Mouse (Mus musculus): ENCODE measurements around the gene Nell2. TPM values are rescaled to one million over a fixed set of nuclear protein-coding genes. Genes with fewer than 3 reads are reported as not detected.

The Nell2 gene
- polyA plus RNA-seq, 1 experiment = 0.35 TPM

DNA sequence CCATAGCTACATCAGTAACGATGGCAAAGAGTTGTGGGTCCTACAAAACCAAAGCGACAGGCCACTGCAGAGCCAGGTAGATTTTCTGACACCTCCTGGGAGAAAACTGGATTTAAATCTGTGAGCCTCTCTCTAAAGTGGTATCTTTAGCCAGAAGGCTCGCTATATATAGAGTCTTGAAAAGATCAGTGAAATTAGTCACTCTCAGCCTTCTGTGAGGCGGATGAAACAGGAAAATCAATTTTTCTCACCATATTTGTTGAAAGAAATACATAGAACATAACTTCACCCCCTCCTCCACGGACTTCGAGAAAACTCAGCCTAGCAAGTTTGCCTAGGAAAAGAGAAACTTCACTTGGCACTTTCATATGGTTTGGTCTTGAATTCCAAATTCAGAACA is 54.4 kb downstream of the Nell2 start:
- DNase-seq (ENCODE audit: low read depth) = no peak

DNA sequence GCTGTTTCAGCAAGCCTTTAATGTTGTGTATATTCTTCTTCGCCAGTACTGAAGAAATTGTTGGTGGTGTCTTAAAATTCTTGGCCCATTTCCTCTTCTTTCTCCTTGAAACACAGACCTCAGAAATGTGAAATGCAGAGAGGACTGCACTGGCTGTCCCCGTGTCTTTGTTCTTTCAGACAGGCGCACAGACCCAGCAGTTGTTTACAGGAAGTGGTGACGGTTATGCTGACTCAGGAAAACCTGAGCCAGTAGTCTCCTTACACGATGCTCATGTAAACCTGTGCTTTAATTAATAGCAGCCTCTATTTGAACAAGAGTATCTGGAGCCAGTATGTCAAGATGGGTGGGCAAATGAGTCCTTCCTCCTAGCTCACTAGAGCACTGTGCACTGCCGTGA is 61.2 kb downstream of the Nell2 start:
- DNase-seq (ENCODE audit: low read depth) = no peak

DNA sequence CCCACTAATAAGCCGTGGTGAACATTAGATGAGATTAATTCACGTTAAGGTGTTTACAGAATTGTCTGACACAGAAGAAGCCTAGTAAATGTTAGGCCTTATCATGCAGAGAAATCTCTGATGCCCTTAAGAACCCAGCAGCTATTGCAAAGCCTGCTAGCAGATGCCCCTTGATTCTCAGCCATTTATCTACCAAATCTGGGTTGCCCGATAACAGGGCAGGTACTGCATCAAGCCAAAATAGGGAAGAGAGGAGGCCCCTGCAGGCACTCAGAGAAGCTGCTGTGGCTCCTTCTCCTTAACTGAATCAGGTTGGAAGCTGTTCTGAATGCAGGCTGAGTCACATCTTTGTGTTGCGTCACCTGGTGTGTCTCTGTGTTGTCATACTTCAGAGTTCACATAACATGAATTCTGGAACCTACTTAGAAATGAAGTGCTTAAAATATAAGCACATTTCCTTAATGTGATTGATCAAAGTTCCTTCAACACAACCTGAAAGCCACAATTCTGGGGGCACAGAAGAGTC is 68.3 kb downstream of the Nell2 start:
- no peak for DNase-seq (ENCODE audit: low read depth)

DNA sequence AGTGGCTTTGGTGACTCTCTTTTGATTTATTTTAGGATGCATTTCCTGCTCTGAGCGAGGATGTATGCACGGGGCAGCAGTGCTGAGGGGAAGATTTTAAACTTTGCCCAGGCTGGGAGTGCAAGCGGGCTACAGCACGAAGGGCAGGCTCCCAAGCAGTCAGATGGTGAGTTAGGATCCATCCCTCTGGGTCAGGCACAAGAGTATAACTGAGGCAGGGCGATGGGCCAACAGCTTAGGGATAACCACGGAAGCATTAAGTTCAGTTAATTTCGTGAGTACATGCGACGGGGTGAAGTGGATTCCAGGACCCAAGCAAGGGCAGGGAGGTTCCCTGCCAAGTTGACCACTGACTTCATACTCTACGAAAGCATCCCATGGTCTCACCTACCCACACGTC is 83.8 kb downstream of the Nell2 start:
- DNase-seq (ENCODE audit: low read depth) = no peak

DNA sequence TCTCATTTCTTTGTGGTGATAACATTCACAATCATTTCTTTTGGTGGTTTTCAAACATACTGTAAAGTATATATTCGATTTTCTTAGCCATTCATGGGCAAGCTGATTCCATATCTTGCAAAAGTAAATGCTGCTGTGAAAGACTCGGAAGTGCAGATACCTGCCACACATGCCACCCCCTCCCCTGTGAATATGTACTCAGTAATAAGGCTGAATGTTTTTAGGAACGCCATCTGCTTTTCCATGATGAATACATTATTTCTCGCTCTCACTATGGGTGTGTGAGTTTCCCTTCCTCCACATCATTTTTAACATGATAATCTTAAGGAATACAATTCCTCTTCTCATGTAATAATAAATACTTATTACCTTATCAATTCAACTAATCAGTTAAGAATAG is 90.6 kb downstream of the Nell2 start:
- no peak for DNase-seq (ENCODE audit: low read depth)

DNA sequence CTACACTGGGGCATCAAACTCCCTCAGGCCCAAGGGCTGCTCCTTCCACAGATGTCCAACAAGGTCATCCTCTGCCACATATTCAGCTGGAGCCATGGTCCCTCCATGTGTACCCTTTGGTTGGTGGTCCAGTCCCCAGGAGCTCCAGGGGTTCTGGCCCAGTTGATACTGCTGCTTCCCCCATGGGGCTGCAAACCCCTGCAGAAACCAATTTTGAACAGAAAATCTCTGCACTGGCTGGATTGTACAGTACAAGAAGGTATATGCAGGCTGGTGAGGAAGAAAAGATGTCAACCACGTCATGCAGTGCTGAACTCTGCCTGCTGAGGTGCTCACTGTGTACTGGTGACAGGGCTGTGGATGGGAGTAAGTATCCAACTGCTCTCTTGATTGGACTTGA is 92.1 kb downstream of the Nell2 start:
- no peak for DNase-seq (ENCODE audit: low read depth)

- no peak for DNase-seq (ENCODE audit: low read depth)
Measured at GRCm38 (mm10) chr15:95431156-95431799, 97.1 kb downstream of the Nell2 start.

DNA sequence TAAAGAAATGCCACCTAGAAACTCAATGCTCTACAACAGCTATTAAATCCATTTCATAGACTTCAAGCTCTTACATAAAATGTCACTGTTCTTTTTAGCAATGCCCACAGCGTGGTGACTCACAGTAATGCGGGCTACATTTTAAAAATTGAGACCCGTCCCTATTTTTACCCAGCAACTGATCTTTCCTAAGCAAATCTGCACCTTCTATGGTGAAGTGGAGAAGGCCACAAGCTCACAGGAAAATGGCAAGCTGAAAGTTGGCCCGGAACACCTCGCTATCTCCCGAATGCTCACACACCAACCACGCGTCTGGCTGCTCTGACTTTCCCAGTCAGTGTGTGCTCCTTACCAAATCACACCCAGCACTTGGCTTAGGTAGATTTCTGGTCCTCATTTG is 98.4 kb downstream of the Nell2 start:
- no peak for DNase-seq (ENCODE audit: low read depth)

DNA sequence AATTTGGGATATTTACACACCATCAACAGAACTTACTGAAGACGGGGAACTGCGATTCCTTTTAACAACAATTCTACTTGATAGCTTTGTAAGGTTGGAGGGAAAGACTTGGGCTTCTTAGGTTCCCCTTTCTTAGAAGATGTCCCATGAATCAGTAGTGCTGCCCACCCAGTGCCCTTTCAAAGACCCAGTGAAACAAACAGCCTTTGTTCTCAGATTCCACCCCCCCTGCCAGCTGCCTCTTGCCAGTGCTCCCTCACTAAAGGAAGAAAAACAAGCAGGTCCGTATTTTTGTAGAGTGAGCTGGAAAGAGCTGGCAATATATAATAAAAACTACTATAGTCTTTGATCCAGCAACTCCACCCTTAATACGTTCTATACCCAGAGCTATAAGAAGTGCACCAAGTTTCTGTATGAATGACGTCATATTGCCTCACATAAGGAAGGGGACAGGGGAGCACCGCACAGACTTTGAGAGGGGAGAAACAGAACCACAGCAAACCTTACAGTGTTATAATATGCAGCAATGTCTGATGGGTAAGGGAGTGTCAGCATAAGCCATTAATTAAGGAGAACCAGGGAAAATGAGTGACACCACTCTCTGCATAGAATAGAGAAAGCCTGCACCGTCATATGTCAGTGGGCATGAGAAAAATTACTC is 100.2 kb downstream of the Nell2 start:
- DNase-seq (ENCODE audit: low read depth) = no peak

DNA sequence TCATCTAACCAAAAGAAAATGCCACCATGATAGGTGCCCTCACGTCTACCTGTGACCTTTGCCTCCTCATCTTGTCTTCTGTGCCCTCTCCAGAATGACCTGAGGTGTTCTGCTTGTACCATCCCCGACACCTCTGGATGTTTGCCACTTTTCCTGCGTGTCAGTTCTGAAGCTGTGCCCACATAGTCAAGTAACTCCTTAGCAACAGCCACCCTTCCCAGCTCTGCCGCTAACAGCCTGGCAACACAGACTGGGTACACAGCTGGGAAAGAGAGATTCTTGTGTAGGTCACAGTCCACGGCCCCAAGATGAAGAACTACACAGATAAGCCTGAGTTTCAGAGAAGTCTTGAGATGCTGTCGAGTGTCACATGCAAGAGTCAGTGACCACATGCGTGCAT is 103.3 kb downstream of the Nell2 start:
- no peak for DNase-seq (ENCODE audit: low read depth)

DNA sequence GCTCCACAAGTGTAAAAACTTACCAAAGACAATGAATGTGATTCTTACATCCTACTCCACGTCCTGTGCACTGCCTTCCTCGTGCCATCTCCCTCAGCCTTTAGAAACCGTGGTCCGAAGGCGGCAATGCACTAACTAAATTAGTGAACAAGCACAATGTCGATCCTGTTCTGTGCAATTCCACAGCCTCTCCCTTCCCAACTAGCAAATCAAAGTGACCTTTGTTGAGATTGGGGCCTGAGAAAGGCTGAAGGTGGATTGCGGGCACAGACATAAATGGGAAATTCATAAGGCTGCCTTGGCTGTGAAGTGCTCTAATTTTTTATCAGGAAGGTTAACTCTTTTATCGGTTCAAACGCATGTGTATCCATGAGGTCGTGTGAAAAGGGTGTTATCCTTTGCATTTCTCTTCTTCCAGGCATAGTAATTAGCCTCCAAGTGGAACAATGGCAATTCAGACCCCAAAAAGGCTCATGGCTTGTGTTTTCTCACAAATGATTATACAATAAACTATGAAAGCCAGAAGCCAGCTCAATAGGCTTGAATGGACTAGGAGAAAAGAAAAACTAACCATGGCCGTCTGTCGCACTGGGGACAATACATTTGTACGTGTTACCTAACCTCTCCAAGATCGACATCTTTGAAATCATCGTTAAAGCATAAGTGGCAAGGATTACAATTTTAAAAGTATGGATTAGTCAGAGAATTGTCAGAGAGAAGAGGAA is 106.0 kb downstream of the Nell2 start:
- no peak for DNase-seq (ENCODE audit: low read depth)

- DNase-seq (ENCODE audit: low read depth) = no peak
Measured at GRCm38 (mm10) chr15:95418641-95419040, 109.7 kb downstream of the Nell2 start.

- no peak for DNase-seq (ENCODE audit: low read depth)
Measured at GRCm38 (mm10) chr15:95411949-95412741, 116.2 kb downstream of the Nell2 start.

- no peak for DNase-seq (ENCODE audit: low read depth)
Measured at GRCm38 (mm10) chr15:95410213-95410843, 118.0 kb downstream of the Nell2 start.

DNA sequence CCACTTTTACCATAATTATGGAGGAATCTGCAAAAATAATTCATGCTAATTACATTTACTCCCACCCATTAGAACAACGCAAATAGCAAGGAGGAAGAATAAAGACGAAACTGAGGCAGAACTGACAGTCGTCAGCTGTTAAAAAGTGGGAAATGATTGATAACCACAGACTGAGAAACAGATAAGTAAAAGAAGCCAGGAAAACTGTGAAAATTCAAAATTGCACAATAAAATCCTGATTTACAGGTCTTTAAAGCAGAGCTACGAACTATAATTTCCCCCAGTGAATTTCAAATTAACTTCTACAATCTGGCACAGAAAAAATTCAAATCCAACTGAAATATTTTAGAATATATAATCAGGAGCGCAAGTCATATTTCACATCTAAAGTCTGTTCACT is 138.0 kb downstream of the Nell2 start:
- DNase-seq (ENCODE audit: low read depth) = no peak

- DNase-seq (ENCODE audit: low read depth) = no peak
Measured at GRCm38 (mm10) chr15:95388950-95389349, 139.4 kb downstream of the Nell2 start.

GRCm38 (mm10) chr15:95380859-95381258 is 147.5 kb downstream of the Nell2 start:
- DNase-seq (ENCODE audit: low read depth) = no peak

DNA sequence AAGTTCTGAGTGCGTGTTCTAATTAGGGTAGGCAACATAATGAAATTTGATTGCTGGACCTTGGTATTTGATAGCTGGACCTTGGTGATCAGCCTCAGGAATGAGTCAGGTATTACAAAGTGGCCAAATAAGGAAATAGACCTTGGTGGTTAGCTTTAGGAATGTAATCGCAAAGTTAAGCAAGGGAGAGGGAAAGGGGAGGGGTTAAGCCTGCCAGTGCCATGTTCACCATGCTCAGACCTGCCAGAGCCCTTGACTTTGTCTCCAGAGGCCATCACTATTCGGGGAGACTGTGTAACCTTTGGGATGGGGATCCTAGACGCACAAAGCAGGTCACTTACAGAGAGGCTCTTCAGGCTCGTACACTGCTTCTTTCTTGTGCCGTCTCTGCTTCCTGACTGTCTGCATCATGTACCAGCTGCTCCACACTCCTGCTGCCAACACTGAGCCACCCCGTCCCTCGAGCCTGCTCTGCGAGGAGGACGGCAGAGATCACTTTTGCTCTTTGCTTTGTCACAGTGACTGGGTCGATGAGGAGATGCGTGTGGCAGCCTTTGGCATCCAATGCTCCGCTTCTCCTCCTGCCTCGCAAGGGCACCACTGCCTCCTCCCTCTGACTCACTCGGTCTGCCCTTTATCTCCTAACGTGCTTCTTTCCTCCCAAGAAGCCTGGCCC is 157.5 kb downstream of the Nell2 start:
- DNase-seq (ENCODE audit: low read depth) = no peak

GRCm38 (mm10) chr15:95368185-95368584 is 160.2 kb downstream of the Nell2 start:
- DNase-seq (ENCODE audit: low read depth) = no peak

DNA sequence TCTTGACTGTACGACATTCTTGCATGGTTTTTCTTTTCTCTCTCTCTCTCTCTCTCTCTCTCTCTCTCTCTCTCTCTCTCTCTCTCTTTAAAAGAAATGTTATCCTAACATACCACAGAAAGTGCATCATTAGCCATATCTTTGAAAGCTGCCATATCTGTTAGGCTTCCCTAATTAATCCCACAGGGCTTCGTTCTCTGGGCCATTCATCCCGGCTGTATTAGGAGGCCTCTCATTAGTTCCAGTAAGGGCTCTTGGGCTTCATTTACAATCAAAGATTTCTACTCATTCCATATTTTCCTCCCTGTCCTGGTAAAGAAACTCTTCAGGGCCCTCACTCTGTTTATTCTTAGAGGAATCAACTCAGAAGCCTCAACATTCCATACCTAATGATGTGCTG is 161.9 kb downstream of the Nell2 start:
- no peak for DNase-seq (ENCODE audit: low read depth)

- DNase-seq (ENCODE audit: low read depth) = no peak
Measured at GRCm38 (mm10) chr15:95354806-95355205, 173.6 kb downstream of the Nell2 start.

Data from gonadal fat pad, adult 2 months (tissue).